Mouse (Mus musculus) embryonic facial prominence, embryonic 13.5 days (tissue): ENCODE results near the gene Adcy9. TPM values are rescaled to one million over a fixed set of nuclear protein-coding genes. Genes with fewer than 3 reads are reported as not detected.
"Not testable (repeated sequence)": the region's sequence is repeated elsewhere in the genome, so short reads cannot be mapped to it uniquely, and the experiment has no call there.

Experiments used
- ATAC-seq: fragments of 200-750 bp; cut with Nextera tagmentation; 2 replicates; pipeline ENCODE4 v1.8.0; 2017; ENCODE audit warnings: low read depth; ENCODE audit not compliant: insufficient number of reproducible peaks, insufficient read depth, low FRiP score, low TSS enrichment
- H3K27ac ChIP-seq: fragments of 300-500 bp; sonication (generic); 2 replicates; pipeline ENCODE4 v1.5.1; 2015; ENCODE audit warnings: moderate library complexity, mild to moderate bottlenecking, inconsistent platforms
- H3K27me3 ChIP-seq: fragments of 300-500 bp; sonication (generic); 2 replicates; pipeline ENCODE4 v1.6.1; 2015; ENCODE audit warnings: mild to moderate bottlenecking, inconsistent platforms
- H3K36me3 ChIP-seq: fragments of 300-500 bp; sonication (generic); 2 replicates; pipeline ENCODE4 v1.6.1; 2015; ENCODE audit warnings: mild to moderate bottlenecking, inconsistent platforms
- H3K4me1 ChIP-seq: fragments of 300-500 bp; sonication (generic); 2 replicates; pipeline ENCODE4 v1.6.1; 2015; ENCODE audit warnings: inconsistent platforms
- H3K4me2 ChIP-seq: fragments of 300-500 bp; sonication (generic); 2 replicates; pipeline ENCODE4 v1.6.1; 2015; ENCODE audit warnings: moderate library complexity, mild to moderate bottlenecking, inconsistent platforms
- H3K4me3 ChIP-seq: fragments of 300-500 bp; sonication (generic); 2 replicates; pipeline ENCODE4 v1.5.1; 2015; ENCODE audit warnings: mild to moderate bottlenecking, inconsistent platforms
- H3K9ac ChIP-seq: fragments of 300-500 bp; sonication (generic); 2 replicates; pipeline ENCODE4 v1.6.1; 2015; ENCODE audit warnings: mild to moderate bottlenecking, inconsistent platforms
- H3K9me3 ChIP-seq: fragments of 300-500 bp; sonication (generic); 2 replicates; pipeline ENCODE4 v1.6.1; 2016; ENCODE audit warnings: inconsistent platforms
- WGBS: fragments of 180-500 bp; shearing (Covaris S2); methylation state at CpG from one replicate; pipeline ENCODE4 v1.1.7; 2015; ENCODE audit warnings: mixed read lengths; 5-methylcytosine and 5-hydroxymethylcytosine counted together
- polyA plus RNA-seq: library from polyadenylated mRNA; unstranded; fragments of >200 nt; fragmentation: Nextera tagmentation; extraction: Ambion mirVana; gene quantifications from 2 replicates; pipeline ENCODE4 v1.2.1, GENCODE M21; 2015

Gene Adcy9
- polyA plus RNA-seq, 1 experiment from 2014 or later = 1.1 TPM

- no peaks in the 10 kb centered on the region for H3K27me3 ChIP-seq
- no peaks in the 10 kb centered on the region for H3K4me1 ChIP-seq
- H3K4me2 ChIP-seq = no peak overlapping the region
- H3K9me3 ChIP-seq = no peaks in the 10 kb centered on the region
- H3K36me3 ChIP-seq = no peaks in the 10 kb centered on the region
- no peak for ATAC-seq
- no peak overlapping the region for H3K4me3 ChIP-seq
- 82% methylated on average over 2 of the region's 2 CpGs for WGBS
- H3K27ac ChIP-seq = no peak overlapping the region
- H3K9ac ChIP-seq = no peak overlapping the region
These were observed 162.8 kb downstream of the Adcy9 start for GRCm38 (mm10) chr16:4257546-4257945.

GRCm38 (mm10) chr16:4248791-4249190 lies 171.5 kb downstream of the Adcy9 start:
- Histone ChIP-seq H3K36me3 (no peaks in the 10 kb centered on the region), H3K4me1 (no peaks in the 10 kb centered on the region), H3K4me3 (no peak overlapping the region), H3K27ac (no peak overlapping the region), H3K27me3 (no peaks in the 10 kb centered on the region), H3K9ac (no peak overlapping the region), H3K4me2 (no peak overlapping the region), H3K9me3 (0 out of 2 replicates have a peak, but pooled peaks cover 6% of the 10 kb centered on the region)
- WGBS = 85% methylated on average over 3 of the region's 3 CpGs
- no peak for ATAC-seq

- not testable (repeated sequence) for H3K27ac ChIP-seq, H3K4me3 ChIP-seq, H3K4me1 ChIP-seq, H3K9ac ChIP-seq, H3K4me2 ChIP-seq, H3K36me3 ChIP-seq, ATAC-seq, H3K27me3 ChIP-seq, H3K9me3 ChIP-seq
- 89% methylated on average over 1 of the region's 1 CpGs for WGBS
These were observed 175.1 kb downstream of the Adcy9 start for GRCm38 (mm10) chr16:4245241-4245640.

Other genes starting within 250 kb of the Adcy9 start
- 51.3 and 59.4 TPM in 2 replicates for gene Crebbp, start 206.5 kb downstream of the Adcy9 start, polyA plus RNA-seq
- gene Srl, start 121.3 kb upstream of the Adcy9 start, polyA plus RNA-seq = 19.4 and 21.1 TPM in 2 replicates
- gene Tfap4, start 139.4 kb upstream of the Adcy9 start, polyA plus RNA-seq = 27.0 and 33.2 TPM in 2 replicates
- gene Glis2, start 174.2 kb upstream of the Adcy9 start, polyA plus RNA-seq = 25.3 and 31.2 TPM in 2 replicates
- 71.0 and 99.5 TPM in 2 replicates for gene Pam16, start 204.5 kb upstream of the Adcy9 start, polyA plus RNA-seq
- gene Vasn, start 219.4 kb upstream of the Adcy9 start, polyA plus RNA-seq = 29.2 and 30.2 TPM in 2 replicates
- gene Dnaja3, start 219.5 kb upstream of the Adcy9 start, polyA plus RNA-seq = 54.0 and 58.7 TPM in 2 replicates